Mouse (Mus musculus): ENCODE results near the gene Myb. TPM values are rescaled to one million over a fixed set of nuclear protein-coding genes. Genes with fewer than 3 reads are reported as not detected.
A peak's percentile ranks its signal among the peaks of the same experiment; 100 is the strongest.

Myb gene
- total and polyA plus RNA-seq, 3 experiments = 11.1 to 24.0 (median 19.1) TPM

GRCm38 (mm10) chr10:21105206-21105605, 55.6 kb downstream of the Myb start:
- no peaks in the 10 kb centered on the region for H3K27me3 ChIP-seq (replicated peaks)

GRCm38 (mm10) chr10:21102689-21103088, 58.1 kb downstream of the Myb start:
- dilution Hi-C loops (cut with MboI; ENCODE audit: extremely low pct_ligation_motif_present, extremely low pct_unique_long_range_greater_than_20kb, low sequenced_read_pairs) (no loop called here), in situ Hi-C loops (cut with MboI; ENCODE audit: low pct_ligation_motif_present, low pct_unique_long_range_greater_than_20kb, low sequenced_read_pairs) (no loop called here)
- H3K79me2 ChIP-seq (replicated peaks; ENCODE audit: control insufficient read depth, extremely low read depth, insufficient read depth, poor library complexity, severe bottlenecking) = no peaks in the 10 kb centered on the region
- peak; percentile 66 for DNase-seq (ENCODE audit: extremely low read depth)
- no peaks in the 10 kb centered on the region for H3K27me3 ChIP-seq (replicated peaks)
- peaks cover 38 to 62% of the 10 kb centered on the region in 2 experiments for H3K4me1 ChIP-seq (ENCODE audit: control insufficient read depth in 1 of 2, insufficient read depth in 2 of 2)
- H3K9me3 ChIP-seq (replicated peaks; ENCODE audit: low read length) = peaks cover 5% of the 10 kb centered on the region
- H3K36me3 ChIP-seq (replicated peaks in 1 of 2; ENCODE audit: control insufficient read depth in 1 of 2, insufficient read depth in 1 of 2, low read length in 1 of 2) = no peaks in the 10 kb centered on the region
- no peak overlapping the region for H3K4me3 ChIP-seq (replicated peaks in 1 of 3; ENCODE audit: low read depth in 2 of 3, low read length in 2 of 3, poor library complexity in 1 of 3)
- H3K4me2 ChIP-seq (ENCODE audit: insufficient read depth, low read depth, poor library complexity, severe bottlenecking) = peak overlapping the region; percentile 18; the same call in 1 of the 2 replicates
- TF ChIP-seq JUN (IDR thresholded peaks at IDR 0.05; ENCODE audit: insufficient read depth, low read depth, low read length) (peak; percentile 84), PAX5 (IDR thresholded peaks at IDR 0.05; ENCODE audit: low read length) (no peak), MEF2A (IDR thresholded peaks at IDR 0.05; ENCODE audit: borderline replicate concordance, low read depth, low read length) (peak; percentile 91), TBP (conservative IDR thresholded peaks at IDR 0.05; ENCODE audit: low read depth, low read length) (no peak), JUND (conservative IDR thresholded peaks at IDR 0.05; ENCODE audit: low read depth, low read length) (peak; percentile 82), MAFK (IDR thresholded peaks at IDR 0.05; ENCODE audit: insufficient replicate concordance, low read length) (no peak), RAD21 (IDR thresholded peaks at IDR 0.05; ENCODE audit: low read depth, low read length) (no peak), ELF1 (IDR thresholded peaks at IDR 0.05; ENCODE audit: low read depth, low read length) (no peak), MXI1 (IDR thresholded peaks at IDR 0.05; ENCODE audit: low read depth, low read length) (no peak), ZC3H11A (IDR thresholded peaks at IDR 0.05; ENCODE audit: low read depth, low read length) (no peak), MYC (IDR thresholded peaks at IDR 0.05; ENCODE audit: low read depth, low read length) (no peak), NRF1 (IDR thresholded peaks at IDR 0.05; ENCODE audit: low read depth, low read length) (no peak), SMC3 (IDR thresholded peaks at IDR 0.05; ENCODE audit: low read depth, low read length) (no peak), POLR2A (IDR thresholded peaks at IDR 0.05; ENCODE audit: low read depth, low read length) (no peak), BHLHE40 (IDR thresholded peaks at IDR 0.05; ENCODE audit: low read depth, low read length) (peak; percentile 7; the same call in 1 of the 2 replicates), ZKSCAN1 (IDR thresholded peaks at IDR 0.05; ENCODE audit: borderline replicate concordance, low read depth, low read length) (no peak), POLR2AphosphoS2 (IDR thresholded peaks at IDR 0.05; ENCODE audit: low read depth, low read length) (no peak), USF1 (IDR thresholded peaks at IDR 0.05; ENCODE audit: low read depth, low read length) (no peak), MAZ (IDR thresholded peaks at IDR 0.05; ENCODE audit: low read depth, low read length) (no peak), IRF4 (IDR thresholded peaks at IDR 0.05; ENCODE audit: low read depth, low read length) (peak; percentile 65), TCF12 (IDR thresholded peaks at IDR 0.05; ENCODE audit: low read depth, low read length) (no peak), UBTF (IDR thresholded peaks at IDR 0.05; ENCODE audit: low read depth, low read length) (no peak), ZNF384 (IDR thresholded peaks at IDR 0.05; ENCODE audit: low read depth, low read length) (peak; percentile 75), GABPA (IDR thresholded peaks at IDR 0.05; ENCODE audit: insufficient replicate concordance, low read depth, low read length) (no peak), USF2 (conservative IDR thresholded peaks at IDR 0.05; ENCODE audit: low read depth, low read length) (no peak), MAX (IDR thresholded peaks at IDR 0.05; ENCODE audit: low read length) (no peak), ZMIZ1 (IDR thresholded peaks at IDR 0.05; ENCODE audit: low read depth, low read length) (no peak), EP300 (IDR thresholded peaks at IDR 0.05; ENCODE audit: low read length) (peak; percentile 60; the same call in 1 of the 2 replicates), ETS1 (conservative IDR thresholded peaks at IDR 0.05; ENCODE audit: low read depth, low read length) (peak; percentile 83), RCOR1 (conservative IDR thresholded peaks at IDR 0.05; ENCODE audit: low read depth, low read length) (peak; percentile 56; the same call in 1 of the 2 replicates)
- peak overlapping the region; percentile 34; the same call in 1 of the 2 replicates for H3K27ac ChIP-seq (ENCODE audit: insufficient read depth, low read depth)
- H3K9ac ChIP-seq (ENCODE audit: insufficient read depth, low read depth) = no peak overlapping the region

More at GRCm38 (mm10) chr10:21105206-21105605, 55.6 kb downstream of the Myb start:
- no peaks in the 10 kb centered on the region for H3K36me3 ChIP-seq (replicated peaks in 1 of 2; ENCODE audit: control insufficient read depth in 1 of 2, insufficient read depth in 1 of 2, low read length in 1 of 2)
- no peaks in the 10 kb centered on the region for H3K79me2 ChIP-seq (replicated peaks; ENCODE audit: control insufficient read depth, extremely low read depth, insufficient read depth, poor library complexity, severe bottlenecking)
- H3K9ac ChIP-seq (ENCODE audit: insufficient read depth, low read depth) = no peak overlapping the region
- DNase-seq (ENCODE audit: extremely low read depth) = no peak
- H3K4me1 ChIP-seq (ENCODE audit: control insufficient read depth in 1 of 2, insufficient read depth in 2 of 2) = peaks cover 26 to 44% of the 10 kb centered on the region in 2 experiments
- TF ChIP-seq E2F4 (IDR thresholded peaks at IDR 0.05; ENCODE audit: insufficient replicate concordance, low read depth, low read length) (no peak), POLR2A (IDR thresholded peaks at IDR 0.05; ENCODE audit: low read depth, low read length) (no peak), ETS1 (conservative IDR thresholded peaks at IDR 0.05; ENCODE audit: low read depth, low read length) (no peak), MXI1 (IDR thresholded peaks at IDR 0.05; ENCODE audit: low read depth, low read length) (no peak), BHLHE40 (IDR thresholded peaks at IDR 0.05; ENCODE audit: low read depth, low read length) (no peak), JUND (conservative IDR thresholded peaks at IDR 0.05; ENCODE audit: low read depth, low read length) (no peak)
- no peak overlapping the region for H3K4me2 ChIP-seq (ENCODE audit: insufficient read depth, low read depth, poor library complexity, severe bottlenecking)
- peaks cover 5% of the 10 kb centered on the region for H3K9me3 ChIP-seq (replicated peaks; ENCODE audit: low read length)
- H3K4me3 ChIP-seq (replicated peaks in 1 of 3; ENCODE audit: low read depth in 2 of 3, low read length in 2 of 3, poor library complexity in 1 of 3) = no peak overlapping the region
- in situ Hi-C loops (cut with MboI; ENCODE audit: low pct_ligation_motif_present, low pct_unique_long_range_greater_than_20kb, low sequenced_read_pairs) = no loop called here
- no peak overlapping the region for H3K27ac ChIP-seq (ENCODE audit: insufficient read depth, low read depth)
- dilution Hi-C loops (cut with MboI; ENCODE audit: extremely low pct_ligation_motif_present, extremely low pct_unique_long_range_greater_than_20kb, low sequenced_read_pairs) = no loop called here
